Mouse (Mus musculus) forebrain, embryonic 11.5 days (tissue): ENCODE measurements at regions not wholly inside any gene's neighbourhood (a gene's known extent, or its start where the extent isn't known, plus 50 kb on each side); places are given as distances from the start of the nearest gene placed in this dataset.

Experiments used
- ATAC-seq: fragments of 200-750 bp; cut with Nextera tagmentation; replicated peaks from 2 replicates; pipeline ENCODE4 v1.8.0; 2017; ENCODE audit warnings: moderate TSS enrichment; ENCODE audit not compliant: low FRiP score
- DNase-seq: peaks from one replicate; pipeline ENCODE4 v3.0.0-alpha.2; 2017; ENCODE audit warnings: low spot score
- H3K27ac ChIP-seq: fragments of 300-500 bp; sonication (generic); 2 replicates; pipeline ENCODE4 v1.5.1; 2014; ENCODE audit warnings: low read depth, low read length
- H3K27me3 ChIP-seq: fragments of 300-500 bp; sonication (generic); 2 replicates; pipeline ENCODE4 v1.6.1; 2014; ENCODE audit warnings: mild to moderate bottlenecking, low read length, mixed read lengths; ENCODE audit not compliant: control insufficient read depth, insufficient read depth
- H3K36me3 ChIP-seq: fragments of 300-500 bp; sonication (generic); 2 replicates; pipeline ENCODE4 v1.6.1; 2014; ENCODE audit warnings: mild to moderate bottlenecking, low read length, moderate library complexity, mixed read lengths; ENCODE audit not compliant: control insufficient read depth, insufficient read depth
- H3K4me1 ChIP-seq: fragments of 300-500 bp; sonication (generic); replicated peaks from 2 replicates; pipeline ENCODE4 v1.6.1; 2014; ENCODE audit warnings: low read length, mixed read lengths; ENCODE audit not compliant: control insufficient read depth, insufficient read depth
- H3K4me2 ChIP-seq: fragments of 300-500 bp; sonication (generic); 2 replicates; pipeline ENCODE4 v1.6.1; 2014; ENCODE audit warnings: low read depth, mild to moderate bottlenecking, low read length, moderate library complexity, mixed read lengths; ENCODE audit not compliant: severe bottlenecking
- H3K4me3 ChIP-seq: fragments of 300-500 bp; sonication (generic); 2 replicates; pipeline ENCODE4 v1.5.1; 2014; ENCODE audit warnings: low read depth, low read length
- H3K9ac ChIP-seq: fragments of 300-500 bp; sonication (generic); 2 replicates; pipeline ENCODE4 v1.6.1; 2014; ENCODE audit warnings: low read length
- H3K9me3 ChIP-seq: fragments of 300-500 bp; sonication (generic); 2 replicates; pipeline ENCODE4 v1.6.1; 2016; ENCODE audit warnings: low read length, mixed read lengths; ENCODE audit not compliant: control insufficient read depth
- WGBS: fragments of 180-500 bp; shearing (Covaris S2); extraction: QIAGEN DNeasy Blood & Tissue Kit; methylation state at CpG from one replicate; pipeline ENCODE4 v1.1.7; 2014; 5-methylcytosine and 5-hydroxymethylcytosine counted together

- H3K9ac ChIP-seq = no peak overlapping the region
- no peaks in the 10 kb centered on the region for H3K36me3 ChIP-seq
- no peak overlapping the region for H3K4me3 ChIP-seq
- DNase-seq (no peak), ATAC-seq (no peak)
- H3K4me2 ChIP-seq = no peak overlapping the region
- H3K27ac ChIP-seq = no peak overlapping the region
- H3K9me3 ChIP-seq = no peaks in the 10 kb centered on the region
- no peaks in the 10 kb centered on the region for H3K27me3 ChIP-seq
- H3K4me1 ChIP-seq = no peaks in the 10 kb centered on the region
- WGBS = 82% methylated on average over 3 of the region's 3 CpGs
These were observed 325.6 kb upstream of the Arid1b start for GRCm38 (mm10) chr17:4668511-4668910.

- 68% methylated on average over 2 of the region's 2 CpGs for WGBS
These were observed 320.9 kb upstream of the Arid1b start for GRCm38 (mm10) chr17:4673271-4673670.

GRCm38 (mm10) chr17:4706421-4706820 lies 287.7 kb upstream of the Arid1b start:
- H3K27me3 ChIP-seq = no peaks in the 10 kb centered on the region
- no peak overlapping the region for H3K27ac ChIP-seq
- no peak for DNase-seq
- no peaks in the 10 kb centered on the region for H3K9me3 ChIP-seq
- WGBS = 86% methylated on average over 1 of the region's 1 CpGs
- H3K9ac ChIP-seq = no peak overlapping the region
- no peaks in the 10 kb centered on the region for H3K4me1 ChIP-seq
- H3K4me3 ChIP-seq = no peak overlapping the region
- ATAC-seq = no peak
- no peaks in the 10 kb centered on the region for H3K36me3 ChIP-seq
- H3K4me2 ChIP-seq = no peak overlapping the region

More at GRCm38 (mm10) chr17:4673271-4673670, 320.9 kb upstream of the Arid1b start:
- DNase-seq = no peak
- Histone ChIP-seq H3K36me3 (no peaks in the 10 kb centered on the region), H3K4me2 (no peak overlapping the region), H3K4me1 (no peaks in the 10 kb centered on the region), H3K27ac (no peak overlapping the region), H3K9me3 (no peaks in the 10 kb centered on the region), H3K9ac (no peak overlapping the region), H3K4me3 (no peak overlapping the region), H3K27me3 (no peaks in the 10 kb centered on the region)
- no peak for ATAC-seq

- Histone ChIP-seq H3K9me3 (no peaks in the 10 kb centered on the region), H3K27ac (no peak overlapping the region), H3K9ac (no peak overlapping the region), H3K4me2 (no peak overlapping the region), H3K4me1 (no peaks in the 10 kb centered on the region), H3K27me3 (no peaks in the 10 kb centered on the region), H3K4me3 (no peak overlapping the region), H3K36me3 (no peaks in the 10 kb centered on the region)
- WGBS = 91% methylated on average over 4 of the region's 4 CpGs
- no peak for DNase-seq
- ATAC-seq = no peak
These were observed 273.1 kb upstream of the Arid1b start for GRCm38 (mm10) chr17:4721061-4721460.

- Histone ChIP-seq H3K27ac (no peak overlapping the region), H3K4me3 (no peak overlapping the region), H3K4me1 (no peaks in the 10 kb centered on the region), H3K36me3 (no peaks in the 10 kb centered on the region), H3K9ac (no peak overlapping the region), H3K4me2 (no peak overlapping the region), H3K9me3 (no peaks in the 10 kb centered on the region), H3K27me3 (no peaks in the 10 kb centered on the region)
- ATAC-seq (no peak), DNase-seq (no peak)
- WGBS = 89% methylated on average over 3 of the region's 3 CpGs
These were observed 270.1 kb upstream of the Arid1b start for GRCm38 (mm10) chr17:4724031-4724430.

GRCm38 (mm10) chr17:4726331-4726741 lies 267.8 kb upstream of the Arid1b start:
- 82% methylated on average over 12 of the region's 12 CpGs for WGBS
- H3K4me2 ChIP-seq = no peak overlapping the region
- no peak overlapping the region for H3K4me3 ChIP-seq

GRCm38 (mm10) chr17:4734412-4734881 lies 259.7 kb upstream of the Arid1b start:
- Histone ChIP-seq H3K27ac (no peak overlapping the region), H3K27me3 (no peaks in the 10 kb centered on the region), H3K4me3 (no peak overlapping the region), H3K4me1 (no peaks in the 10 kb centered on the region), H3K9ac (no peak overlapping the region), H3K36me3 (no peaks in the 10 kb centered on the region), H3K4me2 (no peak overlapping the region), H3K9me3 (no peaks in the 10 kb centered on the region)
- WGBS = 81% methylated on average over 5 of the region's 5 CpGs
- ATAC-seq (no peak), DNase-seq (no peak)

More at GRCm38 (mm10) chr17:4726331-4726741, 267.8 kb upstream of the Arid1b start:
- H3K36me3 ChIP-seq = no peaks in the 10 kb centered on the region
- H3K4me1 ChIP-seq = no peaks in the 10 kb centered on the region
- no peak overlapping the region for H3K27ac ChIP-seq
- ATAC-seq = no peak
- no peak for DNase-seq
- H3K27me3 ChIP-seq = no peaks in the 10 kb centered on the region
- H3K9me3 ChIP-seq = no peaks in the 10 kb centered on the region
- no peak overlapping the region for H3K9ac ChIP-seq

- no peak for DNase-seq
- H3K36me3 ChIP-seq = no peaks in the 10 kb centered on the region
- WGBS = 72% methylated on average over 1 of the region's 1 CpGs
- H3K4me3 ChIP-seq = no peak overlapping the region
- no peak overlapping the region for H3K9ac ChIP-seq
- no peak overlapping the region for H3K27ac ChIP-seq
- H3K27me3 ChIP-seq = no peaks in the 10 kb centered on the region
- H3K9me3 ChIP-seq = no peaks in the 10 kb centered on the region
- no peak for ATAC-seq
- no peaks in the 10 kb centered on the region for H3K4me1 ChIP-seq
- H3K4me2 ChIP-seq = no peak overlapping the region
These were observed 258.9 kb upstream of the Arid1b start for GRCm38 (mm10) chr17:4735185-4735584.

GRCm38 (mm10) chr17:4736689-4737088 lies 257.4 kb upstream of the Arid1b start:
- H3K27me3 ChIP-seq = no peaks in the 10 kb centered on the region
- H3K4me1 ChIP-seq = no peaks in the 10 kb centered on the region
- H3K4me3 ChIP-seq = no peak overlapping the region
- H3K4me2 ChIP-seq = no peak overlapping the region
- no peaks in the 10 kb centered on the region for H3K9me3 ChIP-seq
- H3K9ac ChIP-seq = no peak overlapping the region
- H3K36me3 ChIP-seq = no peaks in the 10 kb centered on the region
- WGBS = 96% methylated on average over 3 of the region's 3 CpGs
- H3K27ac ChIP-seq = no peak overlapping the region
- DNase-seq (no peak), ATAC-seq (no peak)
